Mouse (Mus musculus) kidney, postnatal 10 days (tissue): ENCODE data around the gene Vmn1r75.

Experiments
- DNase-seq: peaks from one replicate; pipeline ENCODE4 v3.0.0; 2021; ENCODE audit warnings: mixed read lengths

Gene Vmn1r75

GRCm38 (mm10) chr7:11874330-11874729 is at the start of gene Vmn1r75:
Vmn1r75 (plus strand) TSS chr7:11874630.
- no peak for DNase-seq

GRCm38 (mm10) chr7:11833680-11834079 is 40.8 kb upstream of the Vmn1r75 start, which contains the start of gene Vmn1r74:
Vmn1r74 (plus strand) TSS chr7:11833980.
- no peak for DNase-seq
